Mouse (Mus musculus) T-cell, adult 2 months (primary cell): ENCODE measurements around the gene Large2.

Source experiments
- DNase-seq: peaks from one replicate; pipeline ENCODE4 v3.0.0; 2022; ENCODE audit warnings: low spot score

The Large2 gene

GRCm38 (mm10) chr2:92371971-92372690, 2.5 kb downstream of the Large2 start:
- no peak for DNase-seq

GRCm38 (mm10) chr2:92370821-92371805, 3.6 kb downstream of the Large2 start:
- DNase-seq, result no peak

- no peak for DNase-seq
These were observed 4.3 kb downstream of the Large2 start for GRCm38 (mm10) chr2:92370375-92370774.

GRCm38 (mm10) chr2:92367383-92368029, 7.2 kb downstream of the Large2 start:
- no peak for DNase-seq

GRCm38 (mm10) chr2:92365568-92365967, 9.1 kb downstream of the Large2 start:
- DNase-seq, result no peak

GRCm38 (mm10) chr2:92364086-92364485, 10.6 kb downstream of the Large2 start:
- no peak for DNase-seq

GRCm38 (mm10) chr2:92362571-92363228, 12.0 kb downstream of the Large2 start:
- DNase-seq, result no peak

- DNase-seq, result no peak
These were observed 12.9 kb downstream of the Large2 start for GRCm38 (mm10) chr2:92361795-92362194.

- no peak for DNase-seq
These were observed 13.8 kb downstream of the Large2 start for GRCm38 (mm10) chr2:92360893-92361292.

GRCm38 (mm10) chr2:92360186-92360823, 14.4 kb downstream of the Large2 start:
- no peak for DNase-seq

GRCm38 (mm10) chr2:92359301-92359700, 15.4 kb downstream of the Large2 start:
- DNase-seq, result no peak

GRCm38 (mm10) chr2:92354224-92354623, 20.4 kb downstream of the Large2 start:
- no peak for DNase-seq

- no peak for DNase-seq
These were observed 21.3 kb downstream of the Large2 start for GRCm38 (mm10) chr2:92353402-92353801.

- DNase-seq, result no peak
These were observed 24.0 kb downstream of the Large2 start for GRCm38 (mm10) chr2:92350686-92351085.

- DNase-seq, result no peak
These were observed 24.9 kb downstream of the Large2 start for GRCm38 (mm10) chr2:92349589-92350425.

- DNase-seq, result no peak
These were observed 27.5 kb downstream of the Large2 start for GRCm38 (mm10) chr2:92347191-92347590.

GRCm38 (mm10) chr2:92342418-92342817, 32.3 kb downstream of the Large2 start:
- DNase-seq, result no peak

GRCm38 (mm10) chr2:92331871-92332270, 42.8 kb downstream of the Large2 start:
- no peak for DNase-seq

- DNase-seq, result no peak
These were observed 43.3 kb downstream of the Large2 start for GRCm38 (mm10) chr2:92331410-92331809.

- peak; percentile 12 for DNase-seq
These were observed 43.8 kb downstream of the Large2 start for GRCm38 (mm10) chr2:92330840-92331239.
